10 mouse cellular contexts compared by ENCODE assay signal in genomic region chr9:62346388-62346679, GRCm38 (mm10). TPM values are rescaled to one million over a fixed set of nuclear protein-coding genes. Genes with fewer than 3 reads are reported as not detected.
DNase-seq lines count a peak whose midpoint lies in the region; ATAC-seq and TF ChIP-seq lines count a peak whose summit lies in the region.
"Had no signal": no experiment of that assay in that cellular context is flagged by ENCODE, and none has a peak within 500 bp of the region (broad histone marks: within the 10 kb centered on the region; RNA-seq: fewer than 3 reads in every experiment).

No protein-coding gene starts in this region.

- H3K36me3 ChIP-seq in forebrain, embryonic 12.5 days (replicated peaks): no peaks in the 10 kb centered on the region; the same call in 1 of the 2 replicates
- H3K36me3 ChIP-seq in hindbrain, postnatal 0 days (ENCODE audit: insufficient read depth, low read length): no peaks in the 10 kb centered on the region
- no peaks in the 10 kb centered on the region for H3K36me3 ChIP-seq in midbrain, embryonic 15.5 days (replicated peaks)
- H3K36me3 ChIP-seq: lung, embryonic 15.5 days had no signal

- H3K4me1 ChIP-seq in forebrain, embryonic 12.5 days: peaks cover 63% of the 10 kb centered on the region
- H3K4me1 ChIP-seq in hindbrain, postnatal 0 days (ENCODE audit: insufficient read depth, low read length): peaks cover 27% of the 10 kb centered on the region
- H3K4me1 ChIP-seq in midbrain, embryonic 15.5 days: peaks cover 57% of the 10 kb centered on the region

- 68% methylated on average over 6 of the region's 6 CpGs for WGBS in forebrain, embryonic 12.5 days
- WGBS in hindbrain, postnatal 0 days: 69% methylated on average over 6 of the region's 6 CpGs
- 66% methylated on average over 6 of the region's 6 CpGs for WGBS in midbrain, embryonic 15.5 days

- H3K4me3 ChIP-seq in forebrain, embryonic 12.5 days (replicated peaks): no peak overlapping the region
- peak overlapping the region; percentile 88 for H3K4me3 ChIP-seq in hindbrain, postnatal 0 days (ENCODE audit: low read length)
- no peak overlapping the region for H3K4me3 ChIP-seq in midbrain, embryonic 15.5 days
- H3K4me3 ChIP-seq: lung, embryonic 15.5 days had no signal

- 0 out of 2 replicates have a peak overlapping the region, but pooled peaks have one; percentile 84 for H3K4me2 ChIP-seq in forebrain, embryonic 12.5 days
- peak overlapping the region; percentile 92 for H3K4me2 ChIP-seq in hindbrain, postnatal 0 days (ENCODE audit: low read depth, low read length)
- H3K4me2 ChIP-seq in midbrain, embryonic 15.5 days: peak overlapping the region; percentile 82

- H3K27ac ChIP-seq in forebrain, embryonic 12.5 days: no peak overlapping the region
- 0 out of 2 replicates have a peak overlapping the region, but pooled peaks have one; percentile 100 for H3K27ac ChIP-seq in hindbrain, postnatal 0 days
- no peak overlapping the region for H3K27ac ChIP-seq in midbrain, embryonic 15.5 days
- H3K27ac ChIP-seq: lung, embryonic 15.5 days had no signal

- H3K9me3 ChIP-seq in forebrain, embryonic 12.5 days: no peaks in the 10 kb centered on the region
- no peaks in the 10 kb centered on the region for H3K9me3 ChIP-seq in hindbrain, postnatal 0 days (ENCODE audit: low read length)
- no peaks in the 10 kb centered on the region for H3K9me3 ChIP-seq in midbrain, embryonic 15.5 days
- H3K9me3 ChIP-seq: lung, embryonic 15.5 days had no signal

- peak; percentile 20 for DNase-seq in kidney, adult 9 months
- DNase-seq in kidney, postnatal 10 days: no peak
- DNase-seq in hindbrain, postnatal 0 days (ENCODE audit: low spot score): no peak
- DNase-seq in frontal cortex, postnatal 36 days (ENCODE audit: low spot score in 2 of 2): no peak
- no peak for DNase-seq in adrenal gland, adult (ENCODE audit: inconsistent age in 2 of 2, low spot score in 1 of 2)
- DNase-seq: gastrocnemius, postnatal 14 days; right cerebral cortex, adult 18-20 months had no signal

- no peak for ATAC-seq in forebrain, embryonic 12.5 days (ENCODE audit: low FRiP score)
- no peak for ATAC-seq in hindbrain, postnatal 0 days
- no peak for ATAC-seq in midbrain, embryonic 15.5 days (replicated peaks)

- no peak overlapping the region for H3K9ac ChIP-seq in forebrain, embryonic 12.5 days
- peak overlapping the region; percentile 18; the same call in 1 of the 2 replicates for H3K9ac ChIP-seq in hindbrain, postnatal 0 days (replicated peaks; ENCODE audit: low read length)
- H3K9ac ChIP-seq in midbrain, embryonic 15.5 days: no peak overlapping the region
- H3K9ac ChIP-seq: lung, embryonic 15.5 days had no signal

- no peaks in the 10 kb centered on the region for H3K27me3 ChIP-seq in forebrain, embryonic 12.5 days
- H3K27me3 ChIP-seq in hindbrain, postnatal 0 days (ENCODE audit: insufficient read depth, low read length): no peaks in the 10 kb centered on the region
- no peaks in the 10 kb centered on the region for H3K27me3 ChIP-seq in midbrain, embryonic 15.5 days (replicated peaks)
- H3K27me3 ChIP-seq: lung, embryonic 15.5 days had no signal

- no peak for TF ChIP-seq CTCF in hindbrain, postnatal 0 days (IDR thresholded peaks at IDR 0.05; ENCODE audit: low read depth)

RNA-seq across cellular contexts. Expression of gene Anp32a, which starts 5.2 kb away (rescaled TPM):
- 203 and 223 TPM in 2 replicates for polyA plus RNA-seq in forebrain, embryonic 12.5 days (2016; fragmentation: Nextera tagmentation; extraction: Ambion mirVana)
- total RNA-seq in hindbrain, postnatal 0 days (2014; rRNA removed): 50.7 and 57.2 TPM in 2 replicates
- polyA plus RNA-seq in hindbrain, postnatal 0 days (2015; fragmentation: Nextera tagmentation; extraction: Ambion mirVana): 112 and 116 TPM in 2 replicates
- 103 and 107 TPM in 2 replicates for polyA plus RNA-seq in midbrain, embryonic 15.5 days (2015; fragmentation: Nextera tagmentation; extraction: Ambion mirVana)
